Mouse (Mus musculus): ENCODE data around the gene Defb29.

GRCm38 (mm10) chr2:152542897-152543296 lies 3.0 kb upstream of the Defb29 start:
- TF ChIP-seq CTCF (IDR thresholded peaks at IDR 0.05; ENCODE audit: low read depth, low read length) (peak; percentile 14), EP300 (IDR thresholded peaks at IDR 0.05; ENCODE audit: insufficient read depth, low read depth, low read length) (no peak)
